Mouse (Mus musculus): Measurements from ENCODE around the gene Mdh2. TPM values are rescaled to one million over a fixed set of nuclear protein-coding genes. Genes with fewer than 3 reads are reported as not detected.

The Mdh2 gene
- polyA plus RNA-seq, 1 experiment from 2014 or later, result 479 TPM

- ATAC-seq (ENCODE audit: insufficient number of reproducible peaks, insufficient read depth, low FRiP score, low TSS enrichment, low read depth), result no peak
- H3K27me3 ChIP-seq, result peaks cover 5% of the 10 kb centered on the region; the same call in 1 of the 2 replicates
- 0 out of 2 replicates have a peak overlapping the region, but pooled peaks have one; percentile 13 for H3K4me3 ChIP-seq
- no peak overlapping the region for H3K9ac ChIP-seq
- H3K36me3 ChIP-seq, result no peaks in the 10 kb centered on the region
- H3K27ac ChIP-seq, result no peak overlapping the region
- H3K4me1 ChIP-seq, result peaks cover 7% of the 10 kb centered on the region; the same call in 1 of the 2 replicates
- 46% methylated on average over 3 of the region's 3 CpGs for WGBS
- no peak overlapping the region; the same call in 1 of the 2 replicates for H3K4me2 ChIP-seq
- no peaks in the 10 kb centered on the region for H3K9me3 ChIP-seq
Measured at GRCm38 (mm10) chr5:135807263-135807637, 29.0 kb downstream of the Mdh2 start.

- peaks cover 4% of the 10 kb centered on the region; the same call in 1 of the 2 replicates for H3K27me3 ChIP-seq
- no peak overlapping the region for H3K4me3 ChIP-seq
- no peak overlapping the region for H3K27ac ChIP-seq
- H3K4me2 ChIP-seq, result no peak overlapping the region
- no peaks in the 10 kb centered on the region for H3K4me1 ChIP-seq
- no peak for ATAC-seq (ENCODE audit: insufficient number of reproducible peaks, insufficient read depth, low FRiP score, low TSS enrichment, low read depth)
- 65% methylated on average over 5 of the region's 5 CpGs for WGBS
- no peaks in the 10 kb centered on the region for H3K36me3 ChIP-seq
- no peaks in the 10 kb centered on the region for H3K9me3 ChIP-seq
- no peak overlapping the region for H3K9ac ChIP-seq
Measured at GRCm38 (mm10) chr5:135812991-135813390, 34.7 kb downstream of the Mdh2 start.

GRCm38 (mm10) chr5:135818491-135818890 lies 40.2 kb downstream of the Mdh2 start:
- 44% methylated on average over 7 of the region's 7 CpGs for WGBS
- Histone ChIP-seq H3K36me3 (no peaks in the 10 kb centered on the region), H3K4me3 (no peak overlapping the region), H3K27ac (no peak overlapping the region), H3K4me1 (peaks cover 4% of the 10 kb centered on the region; the same call in 1 of the 2 replicates), H3K9ac (no peak overlapping the region), H3K9me3 (no peaks in the 10 kb centered on the region), H3K27me3 (peaks cover 19% of the 10 kb centered on the region; the same call in 1 of the 2 replicates), H3K4me2 (no peak overlapping the region)
- ATAC-seq (ENCODE audit: insufficient number of reproducible peaks, insufficient read depth, low FRiP score, low TSS enrichment, low read depth), result no peak

- H3K4me1 ChIP-seq, result peaks cover 12% of the 10 kb centered on the region
- ATAC-seq (ENCODE audit: insufficient number of reproducible peaks, insufficient read depth, low FRiP score, low TSS enrichment, low read depth), result no peak
- H3K36me3 ChIP-seq, result no peaks in the 10 kb centered on the region
- 16% methylated on average over 7 of the region's 7 CpGs for WGBS
- H3K9ac ChIP-seq, result no peak overlapping the region
- no peak overlapping the region for H3K27ac ChIP-seq
- H3K4me3 ChIP-seq, result no peak overlapping the region
- no peaks in the 10 kb centered on the region for H3K9me3 ChIP-seq
- peaks cover 15% of the 10 kb centered on the region; the same call in 1 of the 2 replicates for H3K27me3 ChIP-seq
- no peak overlapping the region for H3K4me2 ChIP-seq
Measured at GRCm38 (mm10) chr5:135822316-135822944, 44.1 kb downstream of the Mdh2 start.

- H3K4me2 ChIP-seq, result no peak overlapping the region
- no peaks in the 10 kb centered on the region for H3K9me3 ChIP-seq
- no peak overlapping the region for H3K9ac ChIP-seq
- H3K4me3 ChIP-seq, result no peak overlapping the region
- no peak overlapping the region for H3K27ac ChIP-seq
- no peaks in the 10 kb centered on the region for H3K36me3 ChIP-seq
- ATAC-seq (ENCODE audit: insufficient number of reproducible peaks, insufficient read depth, low FRiP score, low TSS enrichment, low read depth), result no peak
- H3K4me1 ChIP-seq, result peaks cover 12% of the 10 kb centered on the region
- H3K27me3 ChIP-seq, result peaks cover 3% of the 10 kb centered on the region; the same call in 1 of the 2 replicates
- 44% methylated on average over 3 of the region's 3 CpGs for WGBS
Measured at GRCm38 (mm10) chr5:135824517-135824916, 46.2 kb downstream of the Mdh2 start.

GRCm38 (mm10) chr5:135826225-135826624 lies 47.9 kb downstream of the Mdh2 start:
- Histone ChIP-seq H3K27me3 (no peaks in the 10 kb centered on the region), H3K4me1 (peaks cover 12% of the 10 kb centered on the region), H3K4me3 (no peak overlapping the region), H3K36me3 (no peaks in the 10 kb centered on the region), H3K27ac (no peak overlapping the region; the same call in 1 of the 2 replicates), H3K9ac (peak overlapping the region; percentile 49; the same call in 1 of the 2 replicates), H3K9me3 (no peaks in the 10 kb centered on the region), H3K4me2 (no peak overlapping the region)
- WGBS, result 31% methylated on average over 6 of the region's 6 CpGs
- ATAC-seq (ENCODE audit: insufficient number of reproducible peaks, insufficient read depth, low FRiP score, low TSS enrichment, low read depth), result no peak

GRCm38 (mm10) chr5:135829381-135829780 lies 51.1 kb downstream of the Mdh2 start:
- Histone ChIP-seq H3K4me1 (peaks cover 8% of the 10 kb centered on the region), H3K4me2 (no peak overlapping the region), H3K4me3 (no peak overlapping the region), H3K27ac (no peak overlapping the region), H3K9me3 (no peaks in the 10 kb centered on the region), H3K36me3 (no peaks in the 10 kb centered on the region), H3K9ac (no peak overlapping the region), H3K27me3 (peaks cover 13% of the 10 kb centered on the region)
- no peak for ATAC-seq (ENCODE audit: insufficient number of reproducible peaks, insufficient read depth, low FRiP score, low TSS enrichment, low read depth)
- 86% methylated on average over 8 of the region's 8 CpGs for WGBS

- 39% methylated on average over 4 of the region's 4 CpGs for WGBS
- Histone ChIP-seq H3K4me3 (no peak overlapping the region), H3K9me3 (no peaks in the 10 kb centered on the region), H3K9ac (no peak overlapping the region), H3K27ac (no peak overlapping the region), H3K4me2 (no peak overlapping the region), H3K27me3 (peaks cover 32% of the 10 kb centered on the region), H3K4me1 (peaks cover 6% of the 10 kb centered on the region), H3K36me3 (no peaks in the 10 kb centered on the region)
- ATAC-seq (ENCODE audit: insufficient number of reproducible peaks, insufficient read depth, low FRiP score, low TSS enrichment, low read depth), result no peak
Measured at GRCm38 (mm10) chr5:135832729-135833128, 54.4 kb downstream of the Mdh2 start.

GRCm38 (mm10) chr5:135834769-135835491 lies 56.6 kb downstream of the Mdh2 start:
- Histone ChIP-seq H3K9me3 (no peaks in the 10 kb centered on the region), H3K27me3 (peaks cover 32% of the 10 kb centered on the region), H3K4me3 (peak overlapping the region; percentile 48), H3K4me1 (peaks cover 6% of the 10 kb centered on the region), H3K9ac (peak overlapping the region; percentile 51; the same call in 1 of the 2 replicates), H3K36me3 (no peaks in the 10 kb centered on the region), H3K4me2 (peak overlapping the region; percentile 89), H3K27ac (no peak overlapping the region)
- under 1% methylated on average over 47 of the region's 47 CpGs for WGBS
- peak; percentile 82; the same call in 1 of the 2 replicates for ATAC-seq (ENCODE audit: insufficient number of reproducible peaks, insufficient read depth, low FRiP score, low TSS enrichment, low read depth)

- 1% methylated on average over 12 of the region's 12 CpGs for WGBS
- ATAC-seq (ENCODE audit: insufficient number of reproducible peaks, insufficient read depth, low FRiP score, low TSS enrichment, low read depth), result no peak; the same call in 1 of the 2 replicates
Measured at GRCm38 (mm10) chr5:135835492-135835858, 57.2 kb downstream of the Mdh2 start.

GRCm38 (mm10) chr5:135835981-135836380 lies 57.7 kb downstream of the Mdh2 start:
- ATAC-seq (ENCODE audit: insufficient number of reproducible peaks, insufficient read depth, low FRiP score, low TSS enrichment, low read depth), result no peak
- WGBS, result 18% methylated on average over 12 of the region's 12 CpGs
- Histone ChIP-seq H3K9ac (no peak overlapping the region), H3K4me1 (peaks cover 6% of the 10 kb centered on the region), H3K27me3 (peaks cover 36% of the 10 kb centered on the region), H3K36me3 (no peaks in the 10 kb centered on the region), H3K4me3 (peak overlapping the region; percentile 48; the same call in 1 of the 2 replicates), H3K9me3 (no peaks in the 10 kb centered on the region), H3K27ac (no peak overlapping the region), H3K4me2 (peak overlapping the region; percentile 89)

More at GRCm38 (mm10) chr5:135835492-135835858, 57.2 kb downstream of the Mdh2 start:
- Histone ChIP-seq H3K4me3 (peak overlapping the region; percentile 48), H3K36me3 (no peaks in the 10 kb centered on the region), H3K27me3 (peaks cover 36% of the 10 kb centered on the region), H3K9ac (no peak overlapping the region), H3K4me1 (peaks cover 6% of the 10 kb centered on the region), H3K9me3 (no peaks in the 10 kb centered on the region), H3K4me2 (peak overlapping the region; percentile 89), H3K27ac (no peak overlapping the region)
